Mouse (Mus musculus): Measurements from ENCODE around the gene Fcgrt.

DNA sequence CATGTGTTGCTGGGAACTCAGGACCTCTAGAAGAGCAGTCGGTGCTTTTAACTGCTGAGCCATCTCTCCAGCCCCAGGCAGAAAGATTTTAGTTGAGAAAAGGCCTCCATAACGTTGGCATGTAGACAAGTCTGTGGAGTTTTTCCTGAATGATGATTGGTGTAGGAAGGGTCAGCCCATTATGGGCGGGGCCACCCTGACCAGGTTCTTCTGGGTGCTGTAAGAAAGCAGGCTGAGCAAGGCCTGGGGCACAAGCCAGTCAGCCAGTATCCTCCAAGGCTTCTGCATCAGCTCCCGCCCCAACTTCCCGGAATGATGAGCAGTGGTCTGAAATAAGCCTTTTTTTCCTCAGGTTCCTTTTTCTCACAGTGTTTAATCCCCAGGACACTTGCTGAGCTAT lies 22.6 kb downstream of the Fcgrt start:
- no peak for TF ChIP-seq SMC3 (IDR thresholded peaks at IDR 0.05; ENCODE audit: low read depth, low read length)
- no peak for TF ChIP-seq ZNF384 (IDR thresholded peaks at IDR 0.05; ENCODE audit: low read depth, low read length)
- no peak for TF ChIP-seq CTCF (IDR thresholded peaks at IDR 0.05 in 2 of 3, conservative IDR thresholded peaks at IDR 0.05 in 1 of 3; ENCODE audit: control insufficient read depth in 1 of 3, insufficient read depth in 1 of 3, low read depth in 2 of 3, low read length in 3 of 3, poor library complexity in 1 of 3, severe bottlenecking in 1 of 3)
- no peak for TF ChIP-seq EP300 (IDR thresholded peaks at IDR 0.05; ENCODE audit: low read depth in 1 of 2, low read length in 2 of 2)
- no peak for TF ChIP-seq ZKSCAN1 (IDR thresholded peaks at IDR 0.05; ENCODE audit: low read depth, low read length)
- no peak for TF ChIP-seq POLR2A (IDR thresholded peaks at IDR 0.05; ENCODE audit: control insufficient read depth in 1 of 2, insufficient read depth in 1 of 2, low read depth in 1 of 2, low read length in 2 of 2, poor library complexity in 1 of 2)
- TF ChIP-seq MYB (IDR thresholded peaks at IDR 0.05; ENCODE audit: low read depth, low read length): no peak
- TF ChIP-seq GATA1 (IDR thresholded peaks at IDR 0.05; ENCODE audit: low read depth, low read length): no peak
- TF ChIP-seq GABPA (IDR thresholded peaks at IDR 0.05; ENCODE audit: low read depth, low read length): no peak
- no peak for TF ChIP-seq MAX (IDR thresholded peaks at IDR 0.05; ENCODE audit: low read length)
- no peak for TF ChIP-seq ZMIZ1 (IDR thresholded peaks at IDR 0.05; ENCODE audit: low read depth, low read length)
- TF ChIP-seq MYC (IDR thresholded peaks at IDR 0.05; ENCODE audit: low read depth, low read length): no peak
- no peak for TF ChIP-seq MAFK (IDR thresholded peaks at IDR 0.05; ENCODE audit: borderline replicate concordance, low read depth, low read length)
